Mouse (Mus musculus) retina, adult 2 months (tissue): Measurements from ENCODE around the gene Nfib.

ENCODE experiments used
- DNase-seq: peaks from one replicate; pipeline ENCODE4 v3.0.0-alpha.2; 2012; ENCODE audit warnings: low read depth, low spot score

Gene Nfib

GRCm38 (mm10) chr4:82635118-82635517 is 70.4 kb downstream of the Nfib start:
- no peak for DNase-seq

GRCm38 (mm10) chr4:82634365-82634764 is 71.2 kb downstream of the Nfib start:
- DNase-seq: no peak

GRCm38 (mm10) chr4:82624285-82625045 is 81.1 kb downstream of the Nfib start:
- no peak for DNase-seq

GRCm38 (mm10) chr4:82623835-82624234 is 81.7 kb downstream of the Nfib start:
- DNase-seq: no peak

GRCm38 (mm10) chr4:82623081-82623538 is 82.4 kb downstream of the Nfib start:
- DNase-seq: no peak

- no peak for DNase-seq
Observed at GRCm38 (mm10) chr4:82622321-82622836, 83.2 kb downstream of the Nfib start.

- DNase-seq: no peak
Observed at GRCm38 (mm10) chr4:82619539-82619941, 86.0 kb downstream of the Nfib start.

GRCm38 (mm10) chr4:82619003-82619402 is 86.5 kb downstream of the Nfib start:
- no peak for DNase-seq

GRCm38 (mm10) chr4:82617257-82617656 is 88.3 kb downstream of the Nfib start:
- DNase-seq: no peak

GRCm38 (mm10) chr4:82615712-82616111 is 89.8 kb downstream of the Nfib start:
- no peak for DNase-seq

- DNase-seq: no peak
Observed at GRCm38 (mm10) chr4:82614466-82614805, 91.1 kb downstream of the Nfib start.

- peak; percentile 34 for DNase-seq
Observed at GRCm38 (mm10) chr4:82613606-82614465, 91.7 kb downstream of the Nfib start.

GRCm38 (mm10) chr4:82609676-82610075 is 95.9 kb downstream of the Nfib start:
- no peak for DNase-seq

GRCm38 (mm10) chr4:82608768-82609610 is 96.6 kb downstream of the Nfib start:
- DNase-seq: no peak

- no peak for DNase-seq
Observed at GRCm38 (mm10) chr4:82607266-82607665, 98.3 kb downstream of the Nfib start.

- no peak for DNase-seq
Observed at GRCm38 (mm10) chr4:82606351-82606750, 99.2 kb downstream of the Nfib start.

- no peak for DNase-seq
Observed at GRCm38 (mm10) chr4:82605034-82605784, 100.3 kb downstream of the Nfib start.

GRCm38 (mm10) chr4:82604501-82604900 is 101.0 kb downstream of the Nfib start:
- no peak for DNase-seq

- no peak for DNase-seq
Observed at GRCm38 (mm10) chr4:82600636-82601035, 104.9 kb downstream of the Nfib start.

GRCm38 (mm10) chr4:82598436-82598835 is 107.1 kb downstream of the Nfib start:
- no peak for DNase-seq
